Mouse (Mus musculus) embryonic facial prominence, embryonic 13.5 days (tissue): ENCODE results near the gene Lsm14b. TPM values are rescaled to one million over a fixed set of nuclear protein-coding genes. Genes with fewer than 3 reads are reported as not detected.

Experiments
- ATAC-seq: fragments of 200-750 bp; cut with Nextera tagmentation; 2 replicates; pipeline ENCODE4 v1.8.0; 2017; ENCODE audit warnings: low read depth; ENCODE audit not compliant: insufficient number of reproducible peaks, insufficient read depth, low FRiP score, low TSS enrichment
- H3K27ac ChIP-seq: fragments of 300-500 bp; sonication (generic); 2 replicates; pipeline ENCODE4 v1.5.1; 2015; ENCODE audit warnings: moderate library complexity, mild to moderate bottlenecking, inconsistent platforms
- H3K27me3 ChIP-seq: fragments of 300-500 bp; sonication (generic); 2 replicates; pipeline ENCODE4 v1.6.1; 2015; ENCODE audit warnings: mild to moderate bottlenecking, inconsistent platforms
- H3K36me3 ChIP-seq: fragments of 300-500 bp; sonication (generic); 2 replicates; pipeline ENCODE4 v1.6.1; 2015; ENCODE audit warnings: mild to moderate bottlenecking, inconsistent platforms
- H3K4me1 ChIP-seq: fragments of 300-500 bp; sonication (generic); 2 replicates; pipeline ENCODE4 v1.6.1; 2015; ENCODE audit warnings: inconsistent platforms
- H3K4me2 ChIP-seq: fragments of 300-500 bp; sonication (generic); 2 replicates; pipeline ENCODE4 v1.6.1; 2015; ENCODE audit warnings: moderate library complexity, mild to moderate bottlenecking, inconsistent platforms
- H3K4me3 ChIP-seq: fragments of 300-500 bp; sonication (generic); 2 replicates; pipeline ENCODE4 v1.5.1; 2015; ENCODE audit warnings: mild to moderate bottlenecking, inconsistent platforms
- H3K9ac ChIP-seq: fragments of 300-500 bp; sonication (generic); 2 replicates; pipeline ENCODE4 v1.6.1; 2015; ENCODE audit warnings: mild to moderate bottlenecking, inconsistent platforms
- H3K9me3 ChIP-seq: fragments of 300-500 bp; sonication (generic); 2 replicates; pipeline ENCODE4 v1.6.1; 2016; ENCODE audit warnings: inconsistent platforms
- WGBS: fragments of 180-500 bp; shearing (Covaris S2); methylation state at CpG from one replicate; pipeline ENCODE4 v1.1.7; 2015; ENCODE audit warnings: mixed read lengths; 5-methylcytosine and 5-hydroxymethylcytosine counted together
- polyA plus RNA-seq: library from polyadenylated mRNA; unstranded; fragments of >200 nt; fragmentation: Nextera tagmentation; extraction: Ambion mirVana; gene quantifications from 2 replicates; pipeline ENCODE4 v1.2.1, GENCODE M21; 2015

Lsm14b gene
- polyA plus RNA-seq, 1 experiment from 2014 or later, result 11.4 TPM

- H3K9me3 ChIP-seq, result no peaks in the 10 kb centered on the region
- 78% methylated on average over 7 of the region's 7 CpGs for WGBS
- H3K36me3 ChIP-seq, result no peaks in the 10 kb centered on the region
- H3K4me1 ChIP-seq, result no peaks in the 10 kb centered on the region
- no peak overlapping the region for H3K27ac ChIP-seq
- no peak overlapping the region for H3K4me2 ChIP-seq
- ATAC-seq, result no peak
- no peak overlapping the region for H3K9ac ChIP-seq
- no peak overlapping the region for H3K4me3 ChIP-seq
- H3K27me3 ChIP-seq, result peaks cover 26% of the 10 kb centered on the region
These were observed 4.6 kb upstream of the Lsm14b start for GRCm38 (mm10) chr2:180020091-180020661.

- Histone ChIP-seq H3K4me2 (no peak overlapping the region), H3K9me3 (no peaks in the 10 kb centered on the region), H3K4me1 (peaks cover 3% of the 10 kb centered on the region), H3K9ac (no peak overlapping the region), H3K27me3 (peaks cover 26% of the 10 kb centered on the region), H3K36me3 (no peaks in the 10 kb centered on the region), H3K27ac (no peak overlapping the region), H3K4me3 (no peak overlapping the region)
- no peak for ATAC-seq
- 78% methylated on average over 8 of the region's 8 CpGs for WGBS
These were observed 3.9 kb upstream of the Lsm14b start for GRCm38 (mm10) chr2:180020919-180021318.

GRCm38 (mm10) chr2:180022751-180023150, 2.0 kb upstream of the Lsm14b start:
- Histone ChIP-seq H3K9me3 (no peaks in the 10 kb centered on the region), H3K4me1 (peaks cover 21% of the 10 kb centered on the region), H3K27me3 (peaks cover 26% of the 10 kb centered on the region), H3K36me3 (peaks cover 2% of the 10 kb centered on the region), H3K4me3 (no peak overlapping the region), H3K4me2 (no peak overlapping the region), H3K27ac (no peak overlapping the region), H3K9ac (no peak overlapping the region)
- no peak for ATAC-seq
- 56% methylated on average over 6 of the region's 6 CpGs for WGBS

- under 1% methylated on average over 84 of the region's 84 CpGs for WGBS
- Histone ChIP-seq H3K36me3 (peaks cover 27% of the 10 kb centered on the region), H3K9me3 (no peaks in the 10 kb centered on the region), H3K4me1 (peaks cover 34% of the 10 kb centered on the region), H3K27ac (peak overlapping the region; percentile 96), H3K4me3 (peak overlapping the region; percentile 96), H3K9ac (peak overlapping the region; percentile 96), H3K4me2 (peak overlapping the region; percentile 92), H3K27me3 (peaks cover 26% of the 10 kb centered on the region)
- ATAC-seq, result peak; percentile 5; the same call in 1 of the 2 replicates
These were observed 511 bp downstream of the Lsm14b start for GRCm38 (mm10) chr2:180025135-180025860.

GRCm38 (mm10) chr2:180025861-180026200, 1.0 kb downstream of the Lsm14b start:
- ATAC-seq, result no peak
- Histone ChIP-seq H3K36me3 (peaks cover 33% of the 10 kb centered on the region), H3K9ac (peak overlapping the region; percentile 96), H3K27ac (peak overlapping the region; percentile 96), H3K4me2 (peak overlapping the region; percentile 92), H3K4me3 (peak overlapping the region; percentile 96), H3K4me1 (peaks cover 34% of the 10 kb centered on the region), H3K27me3 (peaks cover 24% of the 10 kb centered on the region), H3K9me3 (no peaks in the 10 kb centered on the region)
- WGBS, result 3% methylated on average over 6 of the region's 6 CpGs

GRCm38 (mm10) chr2:180027768-180028167, 3.0 kb downstream of the Lsm14b start:
- peaks cover 8% of the 10 kb centered on the region for H3K27me3 ChIP-seq
- ATAC-seq, result no peak
- H3K9ac ChIP-seq, result peak overlapping the region; percentile 96
- H3K4me3 ChIP-seq, result peak overlapping the region; percentile 96; the same call in 1 of the 2 replicates
- H3K4me2 ChIP-seq, result peak overlapping the region; percentile 92
- H3K4me1 ChIP-seq, result peaks cover 34% of the 10 kb centered on the region
- WGBS, result 78% methylated on average over 9 of the region's 9 CpGs
- H3K9me3 ChIP-seq, result no peaks in the 10 kb centered on the region
- no peak overlapping the region for H3K27ac ChIP-seq
- H3K36me3 ChIP-seq, result peaks cover 52% of the 10 kb centered on the region

GRCm38 (mm10) chr2:180031270-180031669, 6.5 kb downstream of the Lsm14b start:
- Histone ChIP-seq H3K27ac (no peak overlapping the region), H3K36me3 (peaks cover 86% of the 10 kb centered on the region), H3K27me3 (no peaks in the 10 kb centered on the region), H3K9ac (no peak overlapping the region), H3K4me3 (no peak overlapping the region), H3K9me3 (no peaks in the 10 kb centered on the region), H3K4me1 (peaks cover 40% of the 10 kb centered on the region), H3K4me2 (no peak overlapping the region)
- 91% methylated on average over 6 of the region's 6 CpGs for WGBS
- no peak for ATAC-seq

- Histone ChIP-seq H3K9ac (no peak overlapping the region), H3K4me1 (peaks cover 23% of the 10 kb centered on the region), H3K36me3 (peaks cover 99% of the 10 kb centered on the region), H3K27me3 (no peaks in the 10 kb centered on the region), H3K4me3 (no peak overlapping the region), H3K9me3 (no peaks in the 10 kb centered on the region), H3K4me2 (no peak overlapping the region), H3K27ac (no peak overlapping the region)
- ATAC-seq, result no peak
- WGBS, result 80% methylated on average over 3 of the region's 3 CpGs
These were observed 8.1 kb downstream of the Lsm14b start for GRCm38 (mm10) chr2:180032925-180033324.

GRCm38 (mm10) chr2:180033956-180034355, 9.2 kb downstream of the Lsm14b start:
- no peaks in the 10 kb centered on the region for H3K9me3 ChIP-seq
- H3K36me3 ChIP-seq, result peaks cover 99% of the 10 kb centered on the region
- no peak overlapping the region for H3K4me3 ChIP-seq
- no peak for ATAC-seq
- no peak overlapping the region for H3K4me2 ChIP-seq
- WGBS, result 43% methylated on average over 3 of the region's 3 CpGs
- H3K27ac ChIP-seq, result no peak overlapping the region; the same call in 1 of the 2 replicates
- H3K27me3 ChIP-seq, result no peaks in the 10 kb centered on the region
- peaks cover 13% of the 10 kb centered on the region for H3K4me1 ChIP-seq
- H3K9ac ChIP-seq, result 0 out of 2 replicates have a peak overlapping the region, but pooled peaks have one; percentile 27

GRCm38 (mm10) chr2:180034753-180035152, 10.0 kb downstream of the Lsm14b start:
- Histone ChIP-seq H3K4me1 (peaks cover 16% of the 10 kb centered on the region), H3K9me3 (no peaks in the 10 kb centered on the region), H3K9ac (no peak overlapping the region), H3K4me2 (no peak overlapping the region), H3K4me3 (no peak overlapping the region), H3K27me3 (no peaks in the 10 kb centered on the region), H3K27ac (no peak overlapping the region), H3K36me3 (peaks cover 94% of the 10 kb centered on the region)
- WGBS, result 60% methylated on average over 5 of the region's 5 CpGs
- no peak for ATAC-seq

GRCm38 (mm10) chr2:180040406-180040805, 15.6 kb downstream of the Lsm14b start:
- H3K36me3 ChIP-seq, result peaks cover 38% of the 10 kb centered on the region
- peak overlapping the region; percentile 89 for H3K4me2 ChIP-seq
- H3K27ac ChIP-seq, result no peak overlapping the region
- no peak for ATAC-seq
- H3K9ac ChIP-seq, result peak overlapping the region; percentile 94; the same call in 1 of the 2 replicates
- no peaks in the 10 kb centered on the region for H3K9me3 ChIP-seq
- H3K4me3 ChIP-seq, result 0 out of 2 replicates have a peak overlapping the region, but pooled peaks have one; percentile 94
- H3K27me3 ChIP-seq, result no peaks in the 10 kb centered on the region
- H3K4me1 ChIP-seq, result peaks cover 39% of the 10 kb centered on the region
- WGBS, result 53% methylated on average over 6 of the region's 6 CpGs
